Mouse (Mus musculus) frontal cortex, postnatal 10 days (tissue): ENCODE results near the gene Slc35e2.
"Not testable (repeated sequence)": the region's sequence is repeated elsewhere in the genome, so short reads cannot be mapped to it uniquely, and the experiment has no call there.

ENCODE experiments used
- DNase-seq, 2 experiments: peaks; one replicate each; pipeline ENCODE4 v3.0.0; 2022; ENCODE audit warnings: low spot score in 2 of 2, mixed read lengths in 1 of 2

Slc35e2 gene

DNA sequence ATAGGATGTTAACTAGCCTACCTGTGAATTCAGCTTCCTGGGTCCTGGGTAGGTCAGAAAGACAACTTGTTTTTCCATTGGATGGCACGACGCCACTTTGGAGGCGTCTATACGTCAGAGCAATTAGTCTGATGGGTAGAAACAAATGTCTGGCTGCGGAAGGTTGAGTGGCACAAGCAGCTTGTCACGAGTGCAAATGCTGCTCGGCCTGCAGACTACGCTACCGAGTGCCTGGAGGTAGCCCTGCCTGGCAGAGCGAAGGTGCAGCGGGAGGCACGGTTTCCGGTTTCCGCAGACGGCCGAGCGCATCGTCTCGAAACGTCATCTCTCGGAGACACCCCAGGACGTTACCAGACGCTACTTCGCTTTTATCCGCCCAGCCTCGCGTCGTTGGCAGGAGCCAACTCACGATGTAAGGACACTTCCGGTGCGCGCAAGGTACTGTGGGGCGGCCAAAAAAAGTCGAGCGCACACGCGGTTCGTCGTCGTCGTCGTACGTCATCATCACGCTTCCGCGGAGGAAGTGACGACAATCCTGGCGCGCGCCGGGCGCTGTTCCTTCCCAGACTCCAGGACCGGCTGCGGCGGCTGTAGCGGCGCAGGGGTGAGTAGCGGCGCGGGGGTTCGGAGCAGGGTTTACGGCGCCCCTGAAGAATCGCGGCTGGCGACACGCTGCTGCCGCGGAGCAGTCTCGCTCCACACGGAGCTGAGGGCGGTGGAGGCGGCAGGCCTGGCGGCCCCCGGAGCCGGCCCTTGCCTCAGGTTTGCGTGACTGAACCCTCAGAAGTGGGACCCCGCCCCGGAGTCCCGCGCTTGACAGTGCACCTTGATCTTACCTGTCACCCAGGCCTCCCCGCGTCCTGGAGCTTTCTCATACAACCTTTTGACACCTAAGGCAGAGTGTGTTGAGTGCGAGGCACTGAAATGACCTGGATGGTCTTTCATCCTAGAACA lies 23.4 kb downstream of the Slc35e2 start, which contains the start of gene Cdk11b:
TSS of gene Cdk11b (plus strand) at position 517 of the 954 bp plus-strand sequence.
- peak; percentile 95 to 97 for DNase-seq

- no peak for DNase-seq
Observed at GRCm38 (mm10) chr4:155630267-155630666, 29.1 kb downstream of the Slc35e2 start.

- no peak for DNase-seq
Observed at GRCm38 (mm10) chr4:155635766-155636499, 34.7 kb downstream of the Slc35e2 start.

GRCm38 (mm10) chr4:155643531-155643930 lies 42.3 kb downstream of the Slc35e2 start:
- no peak for DNase-seq

- DNase-seq, result not testable (repeated sequence)
Observed at GRCm38 (mm10) chr4:155645308-155645707, 44.1 kb downstream of the Slc35e2 start, which contains the start of gene Gm10563. Gm10563 (minus strand) TSS chr4:155645408.

GRCm38 (mm10) chr4:155645721-155646120 lies 44.5 kb downstream of the Slc35e2 start:
- no peak for DNase-seq

DNA sequence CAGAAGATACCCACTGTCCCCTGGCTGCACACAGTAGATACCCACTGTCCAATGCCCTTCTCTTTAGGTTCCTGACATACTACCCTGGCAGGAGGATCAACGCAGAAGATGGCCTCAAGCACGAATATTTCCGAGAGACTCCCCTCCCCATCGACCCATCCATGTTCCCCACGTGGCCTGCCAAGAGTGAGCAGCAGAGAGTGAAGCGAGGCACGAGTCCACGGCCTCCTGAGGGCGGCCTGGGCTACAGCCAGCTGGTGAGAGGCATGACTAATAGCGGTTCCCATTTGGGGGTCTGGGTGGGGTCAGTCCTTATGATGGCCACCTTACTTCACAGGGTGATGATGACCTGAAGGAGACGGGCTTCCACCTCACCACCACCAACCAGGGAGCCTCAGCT lies 48.1 kb downstream of the Slc35e2 start:
- DNase-seq, result no peak

DNA sequence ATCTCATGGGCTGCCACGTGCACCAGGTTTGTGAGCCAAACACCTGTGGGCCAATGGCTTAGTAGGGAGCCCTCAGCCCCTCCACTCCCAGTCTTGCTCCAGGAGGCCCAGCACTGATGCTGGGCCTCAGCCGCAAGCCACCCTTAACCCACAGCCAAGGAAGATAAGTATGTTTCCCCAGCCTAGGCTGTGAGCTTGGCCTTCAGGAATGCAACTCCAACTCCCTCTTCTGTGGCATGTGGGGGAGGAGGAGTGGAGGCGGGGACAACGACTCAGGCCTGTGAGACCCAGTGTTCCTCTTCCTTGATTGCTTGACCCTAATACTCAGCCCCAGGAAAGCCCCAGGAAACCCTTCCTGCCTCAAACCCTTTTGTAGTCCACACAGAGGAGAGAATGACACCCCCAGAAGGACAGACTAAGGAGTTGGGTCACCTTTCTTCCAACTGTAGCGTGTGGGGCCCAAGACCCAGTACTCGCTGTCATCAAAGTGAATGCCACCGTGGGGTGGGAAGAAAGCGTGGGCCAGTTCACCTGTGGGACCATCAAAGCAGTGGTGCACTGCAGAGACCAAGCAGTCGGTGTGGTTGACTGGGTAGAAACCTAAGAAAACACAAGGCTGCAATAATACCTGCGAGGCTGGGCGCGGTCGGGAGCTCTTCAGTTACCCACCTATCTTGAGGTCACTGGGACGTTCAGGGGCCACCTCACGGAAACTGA lies 50.5 kb downstream of the Slc35e2 start:
- no peak for DNase-seq

DNA sequence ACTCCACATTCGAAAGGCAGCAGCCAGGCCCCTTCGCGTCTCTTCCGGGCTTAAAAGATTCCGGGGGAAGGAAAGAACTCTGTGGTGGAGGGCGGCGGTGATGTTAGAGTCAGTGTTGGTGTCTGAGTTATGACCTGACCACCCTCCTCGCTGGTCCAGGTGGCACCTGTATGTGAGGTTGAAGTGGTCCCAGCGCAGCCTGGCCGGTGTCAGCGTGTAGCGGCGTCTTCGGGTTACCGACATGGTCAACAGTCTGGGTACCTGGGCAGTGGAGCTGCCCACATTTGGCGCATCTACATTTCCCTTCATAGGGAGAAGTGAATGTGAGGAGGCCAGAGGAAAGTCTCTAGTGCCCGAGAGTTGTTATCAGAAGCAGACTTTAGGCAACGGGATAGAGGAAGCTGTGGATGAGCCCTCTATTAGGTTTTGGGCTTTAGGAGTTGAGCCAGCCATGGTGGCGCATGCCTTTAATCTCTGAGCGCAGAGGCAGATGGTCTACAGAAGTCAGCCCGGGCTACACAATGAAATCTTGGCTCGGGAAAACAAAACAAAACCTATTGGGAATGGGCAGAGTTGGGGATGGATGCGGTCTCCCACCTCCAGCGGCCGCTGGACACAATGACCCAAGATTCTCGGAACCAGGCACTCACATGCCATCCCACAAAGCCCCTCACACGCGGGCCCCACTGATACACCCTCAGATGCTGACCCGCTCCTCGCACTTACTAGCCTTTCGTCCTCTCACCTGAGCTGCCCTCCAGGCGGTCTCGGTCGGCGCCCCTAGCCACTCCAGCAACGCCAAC lies 51.3 kb downstream of the Slc35e2 start:
- no peak for DNase-seq

GRCm38 (mm10) chr4:155653086-155653450 lies 51.9 kb downstream of the Slc35e2 start, which contains the start of gene Mmp23:
Mmp23 (minus strand) TSS chr4:155653384.
- peak in 1 of 2 experiments; percentile 39 for DNase-seq

DNA sequence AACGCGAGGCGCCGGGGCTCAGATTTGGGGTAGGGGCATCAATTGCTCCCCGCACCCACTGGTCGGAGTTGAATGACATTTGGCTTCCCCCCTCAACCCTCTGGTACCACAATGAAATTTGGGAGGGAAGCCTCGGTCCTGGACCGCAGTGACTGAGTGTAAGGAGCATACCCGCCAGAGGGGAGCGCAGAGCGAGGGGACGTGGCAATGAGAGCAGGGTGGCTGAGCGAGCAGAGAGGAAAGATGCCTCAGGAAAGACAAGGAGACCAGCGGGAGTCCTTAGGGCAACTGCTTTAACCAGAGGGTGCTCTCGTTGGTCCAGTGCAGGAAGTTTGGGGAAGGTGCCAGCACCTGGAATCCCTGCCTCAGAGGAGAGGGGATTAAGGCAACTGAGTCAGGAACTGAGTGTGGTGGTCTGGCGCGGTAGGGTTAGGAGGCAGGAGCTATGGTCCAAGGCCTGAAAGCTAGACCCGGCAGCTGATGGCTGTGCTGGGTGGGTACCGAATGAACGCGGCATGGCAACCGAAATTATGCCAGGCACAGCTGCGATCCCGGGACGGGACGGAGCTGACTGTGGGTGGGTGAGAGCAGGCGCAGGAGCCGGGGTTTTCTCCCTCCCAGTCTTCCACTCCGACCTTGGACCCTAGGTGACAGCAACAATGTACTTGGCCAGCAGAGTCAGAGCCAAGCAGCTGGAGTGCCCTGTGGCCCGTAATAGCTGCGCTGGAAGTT lies 52.4 kb downstream of the Slc35e2 start:
- no peak for DNase-seq

GRCm38 (mm10) chr4:155654183-155654455 lies 52.9 kb downstream of the Slc35e2 start:
- DNase-seq, result no peak

- no peak for DNase-seq
Observed at GRCm38 (mm10) chr4:155654456-155655298, 53.5 kb downstream of the Slc35e2 start.

DNA sequence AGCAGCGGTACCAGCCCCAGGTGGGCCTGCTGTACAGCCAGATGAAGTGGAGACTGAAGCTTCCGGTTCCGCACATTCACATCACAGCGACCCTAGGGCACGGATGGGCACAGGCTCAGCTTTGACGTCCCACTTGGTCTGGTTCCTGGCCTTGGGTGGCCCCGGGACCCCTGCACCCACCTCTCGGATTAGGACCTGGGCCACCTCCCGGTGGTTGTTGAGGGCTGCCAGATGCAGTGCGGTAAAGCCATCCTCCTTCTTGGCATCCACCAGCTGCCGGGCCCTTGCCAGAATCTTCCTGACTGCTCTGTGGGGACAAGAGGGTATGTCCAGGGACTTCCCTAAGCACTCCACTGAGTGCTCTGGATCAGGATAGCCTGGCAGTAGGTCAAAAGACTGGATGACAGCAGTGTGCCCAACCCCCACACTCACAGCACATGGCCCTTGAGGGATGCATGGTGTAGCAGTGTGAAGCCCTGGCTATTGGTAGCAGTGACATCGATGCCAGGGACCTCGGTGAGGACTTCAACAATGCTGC lies 55.1 kb downstream of the Slc35e2 start:
- no peak for DNase-seq

DNA sequence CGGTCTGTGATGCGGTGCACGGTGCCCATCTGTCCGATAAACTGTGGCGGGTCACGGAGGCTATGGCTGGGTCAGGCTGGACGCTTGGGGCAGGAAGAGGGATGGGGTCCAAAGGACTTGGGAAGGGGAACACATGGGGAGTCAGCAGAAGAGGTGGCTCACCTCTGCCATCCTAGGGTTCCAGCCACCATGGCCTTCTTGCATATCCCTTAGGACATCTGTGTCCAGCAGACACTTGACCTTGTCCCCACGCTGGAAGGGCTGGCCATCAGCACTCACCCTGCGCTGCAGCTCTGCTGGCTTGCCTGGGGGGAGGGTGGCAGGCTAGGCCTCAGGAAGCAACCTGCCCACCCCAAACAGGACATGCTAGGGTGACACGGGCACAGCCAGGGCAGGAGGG lies 57.7 kb downstream of the Slc35e2 start:
- no peak for DNase-seq

DNA sequence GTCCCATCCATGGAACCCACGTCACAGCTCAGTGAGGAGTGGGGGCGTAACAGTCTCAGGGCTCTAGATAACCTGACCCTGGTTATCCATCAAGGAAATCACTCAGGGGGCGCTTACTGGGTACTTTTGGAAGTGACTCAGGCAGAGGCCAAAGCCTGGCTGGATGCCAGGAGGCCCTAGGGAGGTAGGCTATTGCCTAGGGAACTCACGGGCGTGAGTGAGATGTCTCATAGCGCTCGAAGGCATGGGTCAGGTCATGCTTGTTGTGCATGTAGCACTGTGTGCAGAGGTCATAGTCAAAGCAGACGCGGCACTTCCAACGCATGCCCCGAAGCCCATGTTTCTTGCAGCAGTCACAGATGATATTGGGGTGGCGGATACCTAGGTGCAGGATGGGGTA lies 59.4 kb downstream of the Slc35e2 start:
- DNase-seq, result no peak

DNA sequence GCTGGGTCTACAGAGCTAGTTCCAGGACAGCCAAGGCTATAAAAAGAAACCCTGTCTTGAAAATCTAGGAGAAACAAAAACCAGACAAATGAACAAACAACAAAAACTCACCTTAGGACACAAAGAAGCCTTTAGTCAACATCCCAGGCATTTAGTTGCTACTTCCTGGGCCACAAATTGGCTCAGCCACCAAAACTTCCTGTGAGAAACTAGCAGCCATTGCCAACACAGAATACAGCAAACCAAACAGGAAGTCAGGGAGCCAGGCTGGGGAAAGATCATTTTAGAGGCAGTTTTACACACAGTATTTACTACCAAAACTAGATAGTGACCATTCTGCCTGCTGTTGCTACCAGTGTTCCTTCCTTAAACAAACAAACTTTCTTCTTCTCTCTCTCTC lies 65.7 kb downstream of the Slc35e2 start:
- DNase-seq, result no peak

- peak; percentile 97 to 98 for DNase-seq
Observed at GRCm38 (mm10) chr4:155668689-155669597, 67.7 kb downstream of the Slc35e2 start, which contains the start of gene Mib2. Mib2 (minus strand) TSS chr4:155669198.
